Mouse (Mus musculus): Measurements from ENCODE around the gene Tmc8. TPM values are rescaled to one million over a fixed set of nuclear protein-coding genes. Genes with fewer than 3 reads are reported as not detected.

The Tmc8 gene
- polyA plus RNA-seq, 1 experiment from 2014 or later: 0.95 TPM

- no peaks in the 10 kb centered on the region for H3K27me3 ChIP-seq
- H3K4me3 ChIP-seq: no peak overlapping the region
- no peak overlapping the region for H3K27ac ChIP-seq (replicated peaks)
- ATAC-seq (ENCODE audit: low read depth): no peak
- no peaks in the 10 kb centered on the region for H3K9me3 ChIP-seq
- no peak overlapping the region for H3K9ac ChIP-seq
- WGBS: 88% methylated on average over 9 of the region's 9 CpGs
- H3K4me2 ChIP-seq: no peak overlapping the region
- H3K4me1 ChIP-seq (replicated peaks): peaks cover 50% of the 10 kb centered on the region
- H3K36me3 ChIP-seq: no peaks in the 10 kb centered on the region
These were observed 40.0 kb downstream of the Tmc8 start for GRCm38 (mm10) chr11:117821868-117822267.

- ATAC-seq (ENCODE audit: low read depth): no peak
These were observed 40.9 kb downstream of the Tmc8 start for GRCm38 (mm10) chr11:117822728-117823241.

GRCm38 (mm10) chr11:117823411-117823810 is 41.5 kb downstream of the Tmc8 start:
- Histone ChIP-seq H3K36me3 (no peaks in the 10 kb centered on the region), H3K4me1 (replicated peaks) (peaks cover 63% of the 10 kb centered on the region), H3K4me3 (no peak overlapping the region), H3K27me3 (no peaks in the 10 kb centered on the region), H3K9me3 (no peaks in the 10 kb centered on the region), H3K9ac (no peak overlapping the region), H3K27ac (replicated peaks) (no peak overlapping the region), H3K4me2 (no peak overlapping the region)
- 97% methylated on average over 6 of the region's 6 CpGs for WGBS
- no peak for ATAC-seq (ENCODE audit: low read depth)

More at GRCm38 (mm10) chr11:117822728-117823241, 40.9 kb downstream of the Tmc8 start:
- Histone ChIP-seq H3K27ac (replicated peaks) (peak overlapping the region; percentile 33; the same call in 1 of the 2 replicates), H3K4me1 (replicated peaks) (peaks cover 57% of the 10 kb centered on the region), H3K9me3 (no peaks in the 10 kb centered on the region), H3K27me3 (no peaks in the 10 kb centered on the region), H3K9ac (no peak overlapping the region), H3K4me2 (no peak overlapping the region), H3K36me3 (no peaks in the 10 kb centered on the region), H3K4me3 (no peak overlapping the region)
- WGBS: 78% methylated on average over 7 of the region's 7 CpGs

GRCm38 (mm10) chr11:117824060-117824969 is 42.4 kb downstream of the Tmc8 start:
- peak overlapping the region; percentile 42 for H3K4me3 ChIP-seq
- H3K4me1 ChIP-seq (replicated peaks): peaks cover 68% of the 10 kb centered on the region
- peak overlapping the region; percentile 59 for H3K9ac ChIP-seq
- no peaks in the 10 kb centered on the region for H3K9me3 ChIP-seq
- H3K36me3 ChIP-seq: no peaks in the 10 kb centered on the region
- 23% methylated on average over 23 of the region's 23 CpGs for WGBS
- peak overlapping the region; percentile 75 for H3K4me2 ChIP-seq
- no peak overlapping the region for H3K27ac ChIP-seq (replicated peaks)
- H3K27me3 ChIP-seq: no peaks in the 10 kb centered on the region
- ATAC-seq (ENCODE audit: low read depth): peak; percentile 81

- peak within 1 kb of the TSS; percentile 71 for H3K9ac ChIP-seq
- peak within 1 kb of the TSS; percentile 75 for H3K4me2 ChIP-seq
- H3K36me3 ChIP-seq: no peaks in the 10 kb centered on the region
- H3K4me3 ChIP-seq: peak within 1 kb of the TSS; percentile 42
- ATAC-seq (ENCODE audit: low read depth): peak; percentile 42; the same call in 1 of the 2 replicates
- under 1% methylated on average over 34 of the region's 34 CpGs for WGBS
- H3K27me3 ChIP-seq: no peaks in the 10 kb centered on the region
- no peaks in the 10 kb centered on the region for H3K9me3 ChIP-seq
- H3K4me1 ChIP-seq (replicated peaks): peaks cover 75% of the 10 kb centered on the region
- peak within 1 kb of the TSS; percentile 49 for H3K27ac ChIP-seq (replicated peaks)
These were observed 43.6 kb downstream of the Tmc8 start, which contains the start of the genes Afmid and Tk1 for GRCm38 (mm10) chr11:117825333-117826101. Gene Afmid, plus strand, starts transcription at chr11:117825924. Gene Tk1, minus strand, starts transcription at chr11:117826092.

- 16% methylated on average over 5 of the region's 5 CpGs for WGBS
- Histone ChIP-seq H3K9me3 (no peaks in the 10 kb centered on the region), H3K27ac (replicated peaks) (no peak overlapping the region), H3K4me3 (peak overlapping the region; percentile 42), H3K4me1 (replicated peaks) (peaks cover 80% of the 10 kb centered on the region), H3K27me3 (no peaks in the 10 kb centered on the region), H3K36me3 (no peaks in the 10 kb centered on the region), H3K4me2 (peak overlapping the region; percentile 75), H3K9ac (peak overlapping the region; percentile 71)
- no peak for ATAC-seq (ENCODE audit: low read depth)
These were observed 44.3 kb downstream of the Tmc8 start for GRCm38 (mm10) chr11:117826164-117826563.

- H3K9me3 ChIP-seq: no peaks in the 10 kb centered on the region
- H3K4me3 ChIP-seq: no peak overlapping the region
- H3K4me1 ChIP-seq (replicated peaks): peaks cover 81% of the 10 kb centered on the region
- no peak overlapping the region for H3K27ac ChIP-seq (replicated peaks)
- no peaks in the 10 kb centered on the region for H3K36me3 ChIP-seq
- H3K9ac ChIP-seq: no peak overlapping the region
- no peak overlapping the region for H3K4me2 ChIP-seq
- ATAC-seq (ENCODE audit: low read depth): no peak
- 74% methylated on average over 8 of the region's 8 CpGs for WGBS
- no peaks in the 10 kb centered on the region for H3K27me3 ChIP-seq
These were observed 45.0 kb downstream of the Tmc8 start for GRCm38 (mm10) chr11:117826916-117827315.

- 57% methylated on average over 3 of the region's 3 CpGs for WGBS
- Histone ChIP-seq H3K4me2 (no peak overlapping the region), H3K9ac (no peak overlapping the region; the same call in 1 of the 2 replicates), H3K4me3 (no peak overlapping the region), H3K36me3 (no peaks in the 10 kb centered on the region), H3K4me1 (replicated peaks) (peaks cover 84% of the 10 kb centered on the region), H3K27ac (replicated peaks) (no peak overlapping the region), H3K27me3 (no peaks in the 10 kb centered on the region), H3K9me3 (no peaks in the 10 kb centered on the region)
- ATAC-seq (ENCODE audit: low read depth): no peak
These were observed 45.5 kb downstream of the Tmc8 start for GRCm38 (mm10) chr11:117827386-117827785.

GRCm38 (mm10) chr11:117828149-117828887 is 46.4 kb downstream of the Tmc8 start:
- Histone ChIP-seq H3K4me1 (replicated peaks) (peaks cover 79% of the 10 kb centered on the region), H3K9ac (no peak overlapping the region; the same call in none of the 2 replicates), H3K27ac (replicated peaks) (peak overlapping the region; percentile 50; the same call in 1 of the 2 replicates), H3K27me3 (no peaks in the 10 kb centered on the region), H3K36me3 (no peaks in the 10 kb centered on the region), H3K4me2 (no peak overlapping the region), H3K4me3 (no peak overlapping the region), H3K9me3 (no peaks in the 10 kb centered on the region)
- 74% methylated on average over 18 of the region's 18 CpGs for WGBS
- ATAC-seq (ENCODE audit: low read depth): no peak

GRCm38 (mm10) chr11:117828888-117829604 is 47.2 kb downstream of the Tmc8 start:
- no peaks in the 10 kb centered on the region for H3K27me3 ChIP-seq
- H3K4me2 ChIP-seq: no peak overlapping the region
- H3K27ac ChIP-seq (replicated peaks): peak overlapping the region; percentile 50; the same call in 1 of the 2 replicates
- H3K9me3 ChIP-seq: no peaks in the 10 kb centered on the region
- peaks cover 72% of the 10 kb centered on the region for H3K4me1 ChIP-seq (replicated peaks)
- no peak overlapping the region for H3K4me3 ChIP-seq
- H3K36me3 ChIP-seq: no peaks in the 10 kb centered on the region
- 51% methylated on average over 9 of the region's 9 CpGs for WGBS
- H3K9ac ChIP-seq: 0 out of 2 replicates have a peak overlapping the region, but pooled peaks have one; percentile 0
- ATAC-seq (ENCODE audit: low read depth): no peak

Data from neural tube, embryonic 13.5 days (tissue).